Comparison of ENCODE assay signal across 13 mouse cellular contexts in genomic region chr10:25311554-25312212, GRCm38 (mm10). TPM values are rescaled to one million over a fixed set of nuclear protein-coding genes. Genes with fewer than 3 reads are reported as not detected.
DNase-seq lines count a peak whose midpoint lies in the region; ATAC-seq and TF ChIP-seq lines count a peak whose summit lies in the region.
"Had no signal": no experiment of that assay in that cellular context is flagged by ENCODE, and none has a peak within 500 bp of the region (broad histone marks: within the 10 kb centered on the region; RNA-seq: fewer than 3 reads in every experiment).

No protein-coding gene starts in this region.

- no peak overlapping the region for H3K9ac ChIP-seq in ES-Bruce4 (ENCODE audit: low read depth, poor library complexity, severe bottlenecking)
- H3K9ac ChIP-seq in forebrain, embryonic 16.5 days (replicated peaks; ENCODE audit: low read depth, low read length), result no peak overlapping the region
- H3K9ac ChIP-seq in midbrain, embryonic 16.5 days (ENCODE audit: low read depth, low read length), result no peak overlapping the region
- H3K9ac ChIP-seq: embryonic facial prominence, embryonic 12.5 days had no signal

- no peak overlapping the region for H3K4me3 ChIP-seq in ES-Bruce4 (ENCODE audit: low read depth, low read length)
- no peak overlapping the region for H3K4me3 ChIP-seq in forebrain, embryonic 16.5 days (replicated peaks; ENCODE audit: low read length)
- H3K4me3 ChIP-seq in midbrain, embryonic 16.5 days (ENCODE audit: low read depth, low read length), result no peak overlapping the region
- H3K4me3 ChIP-seq: embryonic facial prominence, embryonic 12.5 days; gastrocnemius, adult 2 months had no signal

- H3K27me3 ChIP-seq in ES-Bruce4 (ENCODE audit: control insufficient read depth, insufficient read depth, low read length, poor library complexity, severe bottlenecking), result no peaks in the 10 kb centered on the region
- no peaks in the 10 kb centered on the region for H3K27me3 ChIP-seq in forebrain, embryonic 16.5 days (replicated peaks; ENCODE audit: control insufficient read depth, insufficient read depth, low read length)
- no peaks in the 10 kb centered on the region for H3K27me3 ChIP-seq in midbrain, embryonic 16.5 days (ENCODE audit: control insufficient read depth, insufficient read depth, low read depth, low read length)
- H3K27me3 ChIP-seq: embryonic facial prominence, embryonic 12.5 days had no signal

- TF ChIP-seq EP300 in ES-Bruce4 (IDR thresholded peaks at IDR 0.05; ENCODE audit: insufficient read depth, low read depth, low read length), result no peak

- intact Hi-C loops in heart, postnatal 25 days (cut with DNase I), result no loop called here

- DNase-seq in heart, adult 11 months, result peak; percentile 82
- DNase-seq in heart, postnatal 25 days (ENCODE audit: low spot score), result no peak
- DNase-seq in yolk sac, embryonic 10.5 days (ENCODE audit: low spot score), result no peak
- DNase-seq in testis, postnatal 10 days (ENCODE audit: low spot score), result no peak
- DNase-seq in cerebellum, adult 11 months, result no peak
- DNase-seq: gastrocnemius, adult 2 months; heart, postnatal 10 days; kidney, postnatal 25 days; lung, adult 2 months had no signal

- no peaks in the 10 kb centered on the region for H3K36me3 ChIP-seq in ES-Bruce4 (ENCODE audit: control insufficient read depth, insufficient read depth, low read length, poor library complexity, severe bottlenecking)
- H3K36me3 ChIP-seq in forebrain, embryonic 16.5 days (ENCODE audit: control insufficient read depth, insufficient read depth), result no peaks in the 10 kb centered on the region
- no peaks in the 10 kb centered on the region for H3K36me3 ChIP-seq in midbrain, embryonic 16.5 days (ENCODE audit: control insufficient read depth, insufficient read depth, low read length)
- H3K36me3 ChIP-seq: embryonic facial prominence, embryonic 12.5 days had no signal

- H3K9me3 ChIP-seq in ES-Bruce4 (replicated peaks; ENCODE audit: control insufficient read depth, insufficient read depth, low read length, poor library complexity, severe bottlenecking), result no peaks in the 10 kb centered on the region
- no peaks in the 10 kb centered on the region for H3K9me3 ChIP-seq in forebrain, embryonic 16.5 days (ENCODE audit: control insufficient read depth, low read length)
- no peaks in the 10 kb centered on the region for H3K9me3 ChIP-seq in midbrain, embryonic 16.5 days (replicated peaks; ENCODE audit: control insufficient read depth, low read length, poor library complexity, severe bottlenecking)
- H3K9me3 ChIP-seq: embryonic facial prominence, embryonic 12.5 days had no signal

- H3K4me1 ChIP-seq in ES-Bruce4 (ENCODE audit: control insufficient read depth, insufficient read depth, low read length), result peaks cover 12% of the 10 kb centered on the region
- peaks cover 8% of the 10 kb centered on the region for H3K4me1 ChIP-seq in forebrain, embryonic 16.5 days (replicated peaks; ENCODE audit: control insufficient read depth, insufficient read depth, low read length)
- no peaks in the 10 kb centered on the region; the same call in 1 of the 2 replicates for H3K4me1 ChIP-seq in midbrain, embryonic 16.5 days (ENCODE audit: control insufficient read depth, insufficient read depth, low read length)

- 3% methylated on average over 9 of the region's 9 CpGs for WGBS in forebrain, embryonic 16.5 days
- 22% methylated on average over 9 of the region's 9 CpGs for WGBS in midbrain, embryonic 16.5 days

- H3K4me2 ChIP-seq in forebrain, embryonic 16.5 days (ENCODE audit: low read length), result peak overlapping the region; percentile 13
- no peak overlapping the region for H3K4me2 ChIP-seq in midbrain, embryonic 16.5 days (ENCODE audit: low read length)
- H3K4me2 ChIP-seq: embryonic facial prominence, embryonic 12.5 days had no signal

- ATAC-seq in forebrain, embryonic 16.5 days, result peak; percentile 85
- peak; percentile 72; the same call in 1 of the 2 replicates for ATAC-seq in midbrain, embryonic 16.5 days

- no peak for TF ChIP-seq POLR2A in ES-Bruce4 (IDR thresholded peaks at IDR 0.05; ENCODE audit: insufficient read depth, low read length)

- TF ChIP-seq CTCF in ES-Bruce4 (IDR thresholded peaks at IDR 0.05; ENCODE audit: low read depth, low read length), result no peak

- H3K27ac ChIP-seq in ES-Bruce4 (ENCODE audit: insufficient read depth, low read length), result peak overlapping the region; percentile 62
- no peak overlapping the region for H3K27ac ChIP-seq in forebrain, embryonic 16.5 days (ENCODE audit: low read length)
- no peak overlapping the region for H3K27ac ChIP-seq in midbrain, embryonic 16.5 days (ENCODE audit: low read length)
- H3K27ac ChIP-seq: embryonic facial prominence, embryonic 12.5 days; gastrocnemius, adult 2 months had no signal

RNA-seq across cellular contexts. Expression of gene Akap7, which starts 4.0 kb away (rescaled TPM):
- 10 to 100 TPM; 52.6 to 58.2 TPM for total RNA-seq in heart, postnatal 25 days (2021)
- polyA plus RNA-seq in ES-Bruce4 (2011; ENCODE audit: insufficient read depth, insufficient read length, low read depth, missing spikeins), result 59.1 and 69.8 TPM in 2 replicates
- polyA plus RNA-seq in forebrain, embryonic 16.5 days (2015; fragmentation: Nextera tagmentation; extraction: Ambion mirVana), result 33.3 and 37.1 TPM in 2 replicates
- 55.7 and 63.3 TPM in 2 replicates for polyA plus RNA-seq in midbrain, embryonic 16.5 days (2015; fragmentation: Nextera tagmentation; extraction: Ambion mirVana)

RNA-seq across cellular contexts. Expression of gene Epb41l2, which starts 47.9 kb away (rescaled TPM):
- total RNA-seq in heart, postnatal 25 days (2021), result 10 to 100 TPM; 53.9 to 60.5 TPM
- 181 and 182 TPM in 2 replicates for polyA plus RNA-seq in ES-Bruce4 (2011; ENCODE audit: insufficient read depth, insufficient read length, low read depth, missing spikeins)
- 20.8 and 23.5 TPM in 2 replicates for polyA plus RNA-seq in forebrain, embryonic 16.5 days (2015; fragmentation: Nextera tagmentation; extraction: Ambion mirVana)
- polyA plus RNA-seq in midbrain, embryonic 16.5 days (2015; fragmentation: Nextera tagmentation; extraction: Ambion mirVana), result 25.7 and 31.9 TPM in 2 replicates
